Mouse (Mus musculus): Measurements from ENCODE around the gene Sf3a1.

DNA sequence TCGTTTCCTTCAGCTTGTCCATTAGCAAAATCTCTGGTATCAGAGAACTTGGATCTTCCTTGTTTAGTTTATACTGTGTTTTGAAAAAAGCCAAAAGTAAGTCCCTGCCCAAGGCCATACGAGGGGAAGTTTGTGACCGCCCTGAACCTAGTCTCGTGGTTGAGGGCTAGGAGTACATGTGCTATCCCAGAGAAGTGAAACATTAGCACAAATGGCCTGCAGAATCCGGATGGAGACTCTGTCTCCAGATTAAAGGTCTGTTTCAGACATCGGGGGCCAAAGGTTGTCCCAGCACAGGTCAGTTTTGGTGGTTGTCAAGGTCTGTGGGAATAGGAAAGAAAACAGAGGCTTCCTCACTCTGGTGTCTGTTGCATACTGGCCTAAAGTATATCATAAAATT is 29.0 kb downstream of the Sf3a1 start:
- TF ChIP-seq POLR2A (IDR thresholded peaks at IDR 0.05; ENCODE audit: insufficient read depth, low read depth, low read length) (no peak), CTCF (IDR thresholded peaks at IDR 0.05; ENCODE audit: insufficient read depth, low read depth, low read length) (no peak)

Data from olfactory bulb, adult 2 months (tissue).